Mouse (Mus musculus) hindbrain, embryonic 11.5 days (tissue): ENCODE results near the gene Trrap. TPM values are rescaled to one million over a fixed set of nuclear protein-coding genes. Genes with fewer than 3 reads are reported as not detected.

ENCODE experiments used
- ATAC-seq: fragments of 200-750 bp; cut with Nextera tagmentation; 2 replicates; pipeline ENCODE4 v1.8.0; 2017; ENCODE audit warnings: mild to moderate bottlenecking, moderate TSS enrichment, moderate library complexity; ENCODE audit not compliant: low FRiP score
- DNase-seq: peaks from one replicate; pipeline ENCODE4 v3.0.0-alpha.2; 2015; ENCODE audit warnings: low spot score
- H3K27ac ChIP-seq: fragments of 300-500 bp; sonication (generic); 2 replicates; pipeline ENCODE4 v1.5.1; 2014; ENCODE audit warnings: mild to moderate bottlenecking, low read depth, low read length
- H3K27me3 ChIP-seq: fragments of 300-500 bp; sonication (generic); 2 replicates; pipeline ENCODE4 v1.6.1; 2014; ENCODE audit warnings: mild to moderate bottlenecking, low read length, moderate library complexity, mixed read lengths; ENCODE audit not compliant: control insufficient read depth, insufficient read depth
- H3K36me3 ChIP-seq: fragments of 300-500 bp; sonication (generic); 2 replicates; pipeline ENCODE4 v1.6.1; 2014; ENCODE audit warnings: mild to moderate bottlenecking, low read length, moderate library complexity, mixed read lengths; ENCODE audit not compliant: control insufficient read depth, insufficient read depth
- H3K4me1 ChIP-seq: fragments of 300-500 bp; sonication (generic); replicated peaks from 2 replicates; pipeline ENCODE4 v1.6.1; 2014; ENCODE audit warnings: low read length, mixed read lengths; ENCODE audit not compliant: control insufficient read depth, insufficient read depth
- H3K4me2 ChIP-seq: fragments of 300-500 bp; sonication (generic); replicated peaks from 2 replicates; pipeline ENCODE4 v1.6.1; 2014; ENCODE audit warnings: mild to moderate bottlenecking, low read depth, low read length
- H3K4me3 ChIP-seq: fragments of 300-500 bp; sonication (generic); 2 replicates; pipeline ENCODE4 v1.5.1; 2014; ENCODE audit warnings: low read depth, low read length
- H3K9ac ChIP-seq: fragments of 300-500 bp; sonication (generic); 2 replicates; pipeline ENCODE4 v1.6.1; 2014; ENCODE audit warnings: low read depth, low read length
- H3K9me3 ChIP-seq: fragments of 300-500 bp; sonication (generic); 2 replicates; pipeline ENCODE4 v1.6.1; 2016; ENCODE audit warnings: low read length; ENCODE audit not compliant: control insufficient read depth
- WGBS: fragments of 180-500 bp; shearing (Covaris S2); extraction: QIAGEN DNeasy Blood & Tissue Kit; methylation state at CpG from one replicate; pipeline ENCODE4 v1.1.7; 2014; 5-methylcytosine and 5-hydroxymethylcytosine counted together
- polyA plus RNA-seq: library from polyadenylated mRNA; unstranded; fragments of >200 nt; fragmentation: Nextera tagmentation; extraction: Ambion mirVana; gene quantifications from 2 replicates; pipeline ENCODE4 v1.2.1, GENCODE M21; 2014

Gene Trrap
- polyA plus RNA-seq, 1 experiment from 2014 or later: 102 TPM

GRCm38 (mm10) chr5:144870782-144871181 lies 103.2 kb downstream of the Trrap start:
- H3K4me3 ChIP-seq: no peak overlapping the region
- no peak for DNase-seq
- no peak overlapping the region for H3K9ac ChIP-seq
- H3K27me3 ChIP-seq: no peaks in the 10 kb centered on the region
- 85% methylated on average over 7 of the region's 7 CpGs for WGBS
- no peaks in the 10 kb centered on the region for H3K9me3 ChIP-seq
- no peak overlapping the region for H3K27ac ChIP-seq
- H3K4me1 ChIP-seq: no peaks in the 10 kb centered on the region
- no peaks in the 10 kb centered on the region for H3K36me3 ChIP-seq
- H3K4me2 ChIP-seq: no peak overlapping the region
- no peak for ATAC-seq

DNA sequence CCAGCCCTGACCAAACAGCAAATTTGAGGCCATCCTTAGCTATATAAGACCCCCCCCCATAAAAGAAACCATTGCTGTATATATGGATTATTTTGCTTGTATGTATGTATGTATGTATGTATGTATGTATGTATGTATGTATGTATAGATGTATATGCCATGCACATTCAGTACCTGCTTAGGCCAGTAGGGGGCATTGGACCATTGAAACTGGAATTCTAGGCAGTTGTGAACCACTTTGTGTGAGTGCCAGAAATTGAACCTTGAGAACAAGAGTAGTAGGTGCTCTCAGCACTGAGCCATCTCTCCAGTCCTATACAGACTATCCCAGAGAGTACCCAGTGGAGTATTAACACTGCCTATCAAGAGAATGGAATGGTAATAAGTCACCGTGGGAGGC lies 104.2 kb downstream of the Trrap start:
- WGBS: 86% methylated on average over 1 of the region's 1 CpGs
- no peak overlapping the region for H3K4me2 ChIP-seq
- no peak overlapping the region for H3K4me3 ChIP-seq
- H3K27me3 ChIP-seq: no peaks in the 10 kb centered on the region
- no peaks in the 10 kb centered on the region for H3K36me3 ChIP-seq
- H3K4me1 ChIP-seq: no peaks in the 10 kb centered on the region
- DNase-seq (peak; percentile 34), ATAC-seq (no peak)
- H3K9me3 ChIP-seq: no peaks in the 10 kb centered on the region
- H3K27ac ChIP-seq: no peak overlapping the region
- no peak overlapping the region for H3K9ac ChIP-seq

DNA sequence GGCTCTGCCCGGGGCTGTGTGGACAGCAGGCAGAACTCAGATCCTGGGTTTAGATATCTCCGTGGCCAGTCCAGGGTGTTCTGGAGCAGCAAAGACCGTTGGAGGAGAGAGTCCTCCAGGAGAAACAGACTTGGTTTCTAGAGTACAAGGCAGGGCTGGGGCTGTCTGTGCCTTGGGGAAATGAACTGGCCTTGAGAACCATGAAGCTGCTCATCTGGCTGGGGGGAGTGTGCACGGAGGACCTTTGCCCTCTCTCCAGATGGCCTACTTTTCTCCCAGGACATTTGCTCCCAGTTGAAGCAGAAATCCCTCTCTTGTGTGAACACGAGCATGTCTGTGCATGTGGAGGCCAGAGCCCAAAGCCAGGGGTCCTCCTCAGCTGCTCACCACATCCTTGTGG lies 104.8 kb downstream of the Trrap start:
- H3K27me3 ChIP-seq: no peaks in the 10 kb centered on the region
- H3K4me3 ChIP-seq: no peak overlapping the region
- 79% methylated on average over 5 of the region's 5 CpGs for WGBS
- no peak overlapping the region; the same call in 1 of the 2 replicates for H3K27ac ChIP-seq
- H3K4me2 ChIP-seq: no peak overlapping the region
- ATAC-seq (no peak), DNase-seq (no peak)
- no peaks in the 10 kb centered on the region for H3K4me1 ChIP-seq
- no peaks in the 10 kb centered on the region for H3K36me3 ChIP-seq
- no peaks in the 10 kb centered on the region for H3K9me3 ChIP-seq
- H3K9ac ChIP-seq: no peak overlapping the region

DNA sequence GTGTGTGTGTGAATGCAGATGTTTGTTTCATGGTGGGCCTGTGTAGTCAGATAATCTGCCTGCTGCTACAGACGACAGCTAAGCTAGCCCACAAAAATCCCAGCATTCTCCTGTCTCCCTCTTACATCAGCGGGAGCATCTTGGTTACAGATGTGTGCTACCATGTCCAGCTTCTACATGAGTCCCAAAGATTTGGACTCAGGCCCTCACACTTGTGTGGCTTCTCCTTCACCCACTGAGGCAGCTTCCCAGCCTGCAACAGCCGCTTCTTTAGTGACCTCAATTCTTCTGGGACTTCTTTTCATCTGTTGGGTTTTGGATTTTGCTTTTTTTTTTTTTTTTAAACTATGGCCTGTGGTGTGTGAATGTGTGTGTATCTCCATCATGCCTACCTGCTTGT lies 105.3 kb downstream of the Trrap start:
- no peak overlapping the region for H3K9ac ChIP-seq
- H3K4me1 ChIP-seq: no peaks in the 10 kb centered on the region
- H3K9me3 ChIP-seq: no peaks in the 10 kb centered on the region
- 87% methylated on average over 3 of the region's 3 CpGs for WGBS
- no peak overlapping the region for H3K27ac ChIP-seq
- DNase-seq (no peak), ATAC-seq (no peak)
- H3K4me3 ChIP-seq: no peak overlapping the region
- H3K4me2 ChIP-seq: no peak overlapping the region
- H3K27me3 ChIP-seq: no peaks in the 10 kb centered on the region
- no peaks in the 10 kb centered on the region for H3K36me3 ChIP-seq

DNA sequence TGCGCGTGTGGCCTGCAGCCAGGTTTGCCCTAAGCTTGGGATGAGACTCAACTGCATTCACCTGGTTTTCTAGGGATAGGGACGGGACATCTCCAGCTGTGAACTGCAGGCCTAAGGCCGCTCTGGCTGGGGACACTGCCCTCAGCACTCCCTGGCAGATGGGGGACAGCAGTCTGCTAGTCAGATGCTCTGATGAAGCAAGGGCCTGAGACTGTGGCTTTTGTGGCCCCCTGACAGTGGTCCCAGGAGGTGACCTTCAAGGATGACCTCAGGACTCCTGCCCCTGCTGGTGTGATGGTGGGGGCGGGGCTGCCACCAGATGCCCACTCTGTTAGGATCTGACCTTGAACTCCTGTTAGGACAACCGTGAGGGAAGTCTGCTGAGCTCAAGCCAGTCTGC lies 107.7 kb downstream of the Trrap start:
- H3K4me3 ChIP-seq: no peak overlapping the region
- no peaks in the 10 kb centered on the region for H3K27me3 ChIP-seq
- no peak overlapping the region for H3K9ac ChIP-seq
- WGBS: 77% methylated on average over 6 of the region's 6 CpGs
- no peaks in the 10 kb centered on the region for H3K4me1 ChIP-seq
- H3K36me3 ChIP-seq: no peaks in the 10 kb centered on the region; the same call in 1 of the 2 replicates
- no peaks in the 10 kb centered on the region for H3K9me3 ChIP-seq
- no peak for ATAC-seq
- no peak overlapping the region for H3K4me2 ChIP-seq
- no peak overlapping the region for H3K27ac ChIP-seq
- DNase-seq: no peak

DNA sequence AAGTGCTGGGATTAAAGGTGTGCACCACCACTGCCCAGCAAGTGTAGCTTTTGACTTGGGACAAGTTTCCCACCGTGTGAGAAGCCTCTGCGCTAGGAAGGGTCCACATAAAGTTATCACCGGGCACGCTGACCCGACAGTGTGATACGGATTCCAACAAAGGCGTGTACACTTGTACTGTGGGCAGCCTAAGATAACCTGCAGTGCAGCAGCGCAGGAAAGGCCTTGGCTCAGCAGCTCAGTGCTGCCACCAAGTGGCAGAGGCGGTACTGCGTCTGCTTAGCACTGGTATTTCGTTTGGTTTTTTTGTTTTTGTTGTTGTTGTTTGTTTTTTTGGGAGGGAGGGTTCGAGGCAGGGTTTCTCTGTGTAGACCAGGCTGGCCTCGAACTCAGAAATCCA lies 108.4 kb downstream of the Trrap start:
- WGBS: 18% methylated on average over 13 of the region's 13 CpGs

GRCm38 (mm10) chr5:144877021-144877420 lies 109.5 kb downstream of the Trrap start:
- no peaks in the 10 kb centered on the region for H3K4me1 ChIP-seq
- H3K36me3 ChIP-seq: peaks cover 3% of the 10 kb centered on the region; the same call in 1 of the 2 replicates
- H3K27ac ChIP-seq: no peak overlapping the region
- no peak overlapping the region for H3K9ac ChIP-seq
- WGBS: 90% methylated on average over 15 of the region's 15 CpGs
- DNase-seq (no peak), ATAC-seq (no peak)
- no peaks in the 10 kb centered on the region for H3K27me3 ChIP-seq
- H3K4me2 ChIP-seq: no peak overlapping the region
- no peak overlapping the region for H3K4me3 ChIP-seq
- no peaks in the 10 kb centered on the region for H3K9me3 ChIP-seq

More for the DNA sequence above, 108.4 kb downstream of the Trrap start:
- Histone ChIP-seq H3K27me3 (no peaks in the 10 kb centered on the region), H3K9me3 (no peaks in the 10 kb centered on the region), H3K36me3 (peaks cover 3% of the 10 kb centered on the region; the same call in 1 of the 2 replicates), H3K4me1 (no peaks in the 10 kb centered on the region), H3K4me2 (no peak overlapping the region), H3K27ac (no peak overlapping the region), H3K4me3 (no peak overlapping the region), H3K9ac (no peak overlapping the region)
- DNase-seq (peak; percentile 86), ATAC-seq (0 out of 2 replicates have a peak, but pooled peaks have one; percentile 38)

DNA sequence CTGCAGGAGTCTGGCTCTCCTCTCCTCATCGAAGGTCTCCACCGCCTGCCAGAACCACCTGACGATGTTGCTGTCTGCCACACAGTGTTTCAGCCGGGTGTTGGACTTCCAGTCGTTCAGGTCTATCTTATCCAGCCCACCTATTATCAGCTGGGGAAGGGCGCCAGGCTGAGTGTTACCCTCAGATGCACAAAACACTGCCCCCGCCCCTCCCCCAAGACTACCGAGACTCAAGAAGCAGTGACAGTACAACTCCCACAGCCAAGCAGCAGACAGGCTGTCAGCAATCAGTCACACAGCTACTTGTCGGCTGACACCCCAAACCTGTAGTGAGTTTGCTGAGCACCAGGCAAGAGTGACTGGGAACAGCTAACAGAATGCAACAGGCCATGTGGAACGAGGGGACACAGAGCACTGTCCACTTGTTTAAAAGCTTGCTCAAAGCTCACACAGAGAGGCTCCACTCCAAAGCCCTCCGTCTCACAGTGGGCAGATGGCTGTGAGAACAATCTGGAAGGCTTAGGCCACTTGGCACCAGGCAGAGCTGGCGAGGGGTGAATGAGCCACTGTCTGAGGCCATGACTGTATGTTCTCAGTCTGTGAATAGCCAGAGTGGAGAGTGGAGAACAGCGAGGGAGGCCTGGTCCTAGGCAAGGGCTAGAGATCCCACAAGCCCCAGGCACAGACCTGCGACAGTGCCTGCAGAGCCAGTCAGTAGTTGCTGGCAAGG lies 114.3 kb downstream of the Trrap start:
- H3K27me3 ChIP-seq: no peaks in the 10 kb centered on the region
- H3K4me2 ChIP-seq: no peak overlapping the region
- no peak for DNase-seq
- 91% methylated on average over 14 of the region's 14 CpGs for WGBS
- no peaks in the 10 kb centered on the region for H3K9me3 ChIP-seq
- H3K36me3 ChIP-seq: peaks cover 3% of the 10 kb centered on the region; the same call in 1 of the 2 replicates
- ATAC-seq: no peak
- no peaks in the 10 kb centered on the region for H3K4me1 ChIP-seq
- no peak overlapping the region for H3K4me3 ChIP-seq
- H3K9ac ChIP-seq: no peak overlapping the region
- H3K27ac ChIP-seq: no peak overlapping the region

GRCm38 (mm10) chr5:144884629-144885217 lies 117.2 kb downstream of the Trrap start:
- ATAC-seq (no peak), DNase-seq (peak; percentile 18)
- Histone ChIP-seq H3K4me2 (no peak overlapping the region), H3K27ac (no peak overlapping the region), H3K27me3 (no peaks in the 10 kb centered on the region), H3K4me3 (no peak overlapping the region), H3K4me1 (no peaks in the 10 kb centered on the region), H3K36me3 (peaks cover 10% of the 10 kb centered on the region; the same call in 1 of the 2 replicates), H3K9me3 (no peaks in the 10 kb centered on the region), H3K9ac (no peak overlapping the region)
- WGBS: 83% methylated on average over 13 of the region's 13 CpGs
